ENCODE assay signal across 23 mouse cellular contexts in the genomic region with DNA sequence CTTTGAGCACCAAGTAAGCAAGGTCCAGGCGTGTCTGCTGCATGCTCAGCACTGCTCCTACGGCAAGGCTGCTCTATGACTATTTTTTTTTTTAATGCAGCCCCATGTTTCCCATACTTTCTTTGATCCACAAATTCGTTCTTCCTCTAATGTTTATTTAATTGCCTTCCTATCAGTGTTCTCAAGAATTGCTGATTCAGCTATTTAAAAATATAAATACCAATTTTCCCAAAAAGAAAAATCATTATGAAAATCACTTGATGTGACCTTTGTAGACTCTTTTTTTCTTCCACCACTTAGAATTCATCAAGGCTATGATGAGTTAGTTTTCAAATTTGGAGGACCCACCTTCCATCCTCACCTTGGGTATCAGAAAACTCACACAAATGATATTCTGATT.
"Had no signal": no experiment of that assay in that cellular context is flagged by ENCODE, and none has a peak within 500 bp of the region (broad histone marks: within the 10 kb centered on the region; RNA-seq: fewer than 3 reads in every experiment).

No protein-coding gene starts in this region.

- H3K4me2 ChIP-seq: heart, embryonic 13.5 days; heart, embryonic 15.5 days; kidney, embryonic 15.5 days; limb, embryonic 13.5 days; limb, embryonic 15.5 days; liver, embryonic 12.5 days had no signal

- H3K27me3 ChIP-seq: heart, embryonic 13.5 days; heart, embryonic 15.5 days; hindbrain, embryonic 15.5 days; kidney, embryonic 15.5 days; limb, embryonic 13.5 days; limb, embryonic 15.5 days; liver, embryonic 12.5 days had no signal

- H3K27ac ChIP-seq: heart, adult 2 months; heart, embryonic 13.5 days; heart, embryonic 15.5 days; kidney, embryonic 15.5 days; kidney, postnatal 0 days; limb, embryonic 13.5 days; limb, embryonic 15.5 days; liver, embryonic 12.5 days had no signal

- H3K9ac ChIP-seq: heart, embryonic 13.5 days; heart, embryonic 15.5 days; hindbrain, embryonic 15.5 days; kidney, embryonic 15.5 days; limb, embryonic 13.5 days; limb, embryonic 15.5 days; liver, embryonic 12.5 days had no signal

- H3K4me3 ChIP-seq: heart, adult 2 months; heart, embryonic 13.5 days; heart, embryonic 15.5 days; hindbrain, embryonic 15.5 days; kidney, embryonic 15.5 days; limb, embryonic 13.5 days; limb, embryonic 15.5 days; liver, embryonic 12.5 days had no signal

- H3K9me3 ChIP-seq: heart, embryonic 13.5 days; heart, embryonic 15.5 days; hindbrain, embryonic 15.5 days; kidney, embryonic 15.5 days; limb, embryonic 13.5 days; limb, embryonic 15.5 days; liver, embryonic 12.5 days had no signal

- ATAC-seq: intestine, embryonic 16.5 days; liver, embryonic 12.5 days had no signal

- H3K4me1 ChIP-seq: kidney, embryonic 15.5 days; liver, embryonic 12.5 days had no signal

- DNase-seq: gastrocnemius, postnatal 14 days; gastrocnemius, postnatal 36 days; heart, adult 11 months; heart, adult 2 months; heart, postnatal 14 days; heart, postnatal 36 days; kidney, adult 11 months; kidney, adult 2 months; kidney, adult 9 months; kidney, postnatal 14 days; kidney, postnatal 36 days; layer of hippocampus, adult 9-11 months; layer of hippocampus, postnatal 36 days; left cerebral cortex, postnatal 4 days had no signal

- H3K36me3 ChIP-seq: heart, embryonic 13.5 days; heart, embryonic 15.5 days; hindbrain, embryonic 15.5 days; kidney, embryonic 15.5 days; limb, embryonic 13.5 days; limb, embryonic 15.5 days; liver, embryonic 12.5 days had no signal
